Mouse (Mus musculus) bone marrow, adult 2 months (tissue): Measurements from ENCODE around the gene Prm3. TPM values are rescaled to one million over a fixed set of nuclear protein-coding genes. Genes with fewer than 3 reads are reported as not detected.
"Not testable (repeated sequence)": the region's sequence is repeated elsewhere in the genome, so short reads cannot be mapped to it uniquely, and the experiment has no call there.

ENCODE experiments used
- H3K27ac ChIP-seq: fragments of 200-500 bp; 2 replicates; pipeline ENCODE4 v1.5.1; 2012; ENCODE audit warnings: low read depth, mild to moderate bottlenecking, control low read depth, inconsistent platforms, low read length; ENCODE audit not compliant: control insufficient read depth, poor library complexity, insufficient read depth
- H3K4me1 ChIP-seq: fragments of 200-500 bp; 2 replicates; pipeline ENCODE4 v1.6.1; 2011; ENCODE audit warnings: low read length; ENCODE audit not compliant: control insufficient read depth, insufficient read depth
- H3K4me3 ChIP-seq: fragments of 200-500 bp; replicated peaks from 2 replicates; pipeline ENCODE3; 2011; ENCODE audit warnings: mild to moderate bottlenecking, low read depth, low read length, control low read depth; ENCODE audit not compliant: control insufficient read depth
- CTCF ChIP-seq: fragments of 200-500 bp; IDR thresholded peaks from 2 replicates; pipeline ENCODE4 v1.5.1; 2011; ENCODE audit warnings: low read length, control low read depth; ENCODE audit not compliant: control insufficient read depth, insufficient read depth
- POLR2A ChIP-seq: fragments of 200-500 bp; IDR thresholded peaks from 2 replicates; pipeline ENCODE4 v1.6.1; 2011; ENCODE audit warnings: low read depth, mild to moderate bottlenecking, control low read depth, low read length, borderline replicate concordance; ENCODE audit not compliant: control insufficient read depth
- WGBS: fragments of 180-500 bp; shearing (Covaris S2); methylation state at CpG from one replicate; pipeline ENCODE4 v1.1.7; 2018; 5-methylcytosine and 5-hydroxymethylcytosine counted together
- polyA plus RNA-seq: library from polyadenylated mRNA; stranded (reverse); fragments of >200 nt; gene quantifications from 2 replicates; pipeline ENCODE4 v1.2.4, GENCODE M21; 2011; ENCODE audit warnings: low replicate concordance; ENCODE audit not compliant: missing spikeins, insufficient read depth, insufficient read length

The Prm3 gene
- polyA plus RNA-seq, 1 experiment, result not detected

DNA sequence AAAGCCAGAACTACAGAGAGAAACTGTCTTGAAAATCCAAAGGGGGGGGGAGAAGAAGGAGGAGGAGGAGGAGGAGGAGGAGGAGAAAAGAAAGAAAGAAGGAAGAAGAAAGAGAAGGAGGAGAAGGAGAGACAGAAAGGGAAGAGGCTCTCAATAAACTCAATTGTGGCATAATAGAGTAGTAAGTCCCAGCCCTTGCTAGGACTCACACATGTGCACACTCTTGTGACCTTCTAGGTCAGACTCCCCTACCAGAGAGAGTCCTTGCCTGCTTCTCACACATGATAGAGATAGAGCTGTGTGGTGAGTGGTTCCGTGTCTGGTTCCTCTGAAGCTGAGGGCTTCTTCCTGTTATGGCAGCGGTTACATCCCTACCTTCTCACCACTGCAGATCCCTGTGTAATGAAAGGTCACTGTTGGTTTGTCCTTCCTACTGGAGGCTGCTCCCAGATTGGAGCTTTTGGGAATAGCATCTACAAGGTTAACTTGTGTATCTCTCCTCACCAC is 22.2 kb upstream of the Prm3 start, which contains the start of gene Gm11172:
Gene Gm11172 (plus strand): TSS at position 51 of the 507 bp plus-strand sequence.
- H3K4me3 ChIP-seq, result no peak within 1 kb of the TSS
- WGBS, result 29% methylated on average over 2 of the region's 2 CpGs
- peaks cover 4% of the 10 kb centered on the region; the same call in 1 of the 2 replicates for H3K4me1 ChIP-seq
- no peak for TF ChIP-seq CTCF
- no peak within 1 kb of the TSS for H3K27ac ChIP-seq

DNA sequence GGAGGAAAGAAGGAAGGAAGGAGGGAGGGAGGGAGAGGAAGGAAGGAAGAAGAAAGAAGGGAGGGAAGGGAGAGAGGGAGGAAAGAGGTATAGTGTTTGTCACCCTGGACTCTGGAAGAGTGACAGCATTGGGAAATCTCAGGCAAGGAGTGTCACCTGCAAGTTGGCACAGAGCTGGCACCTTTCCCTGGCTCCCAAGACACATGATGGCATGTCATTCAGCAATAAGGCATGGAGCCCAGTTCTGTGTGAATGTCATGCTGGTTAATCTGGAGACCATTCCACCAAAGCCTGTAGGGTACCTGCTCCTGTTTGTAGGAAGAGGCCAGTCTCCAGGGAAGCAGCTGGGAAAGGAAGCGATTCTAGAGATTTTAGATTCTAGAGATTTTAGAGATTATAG is 19.7 kb upstream of the Prm3 start:
- no peak for TF ChIP-seq CTCF
- no peak for TF ChIP-seq POLR2A
- no peak overlapping the region for H3K27ac ChIP-seq
- peaks cover 7% of the 10 kb centered on the region; the same call in 1 of the 2 replicates for H3K4me1 ChIP-seq
- 80% methylated on average over 1 of the region's 1 CpGs for WGBS
- H3K4me3 ChIP-seq, result no peak overlapping the region

DNA sequence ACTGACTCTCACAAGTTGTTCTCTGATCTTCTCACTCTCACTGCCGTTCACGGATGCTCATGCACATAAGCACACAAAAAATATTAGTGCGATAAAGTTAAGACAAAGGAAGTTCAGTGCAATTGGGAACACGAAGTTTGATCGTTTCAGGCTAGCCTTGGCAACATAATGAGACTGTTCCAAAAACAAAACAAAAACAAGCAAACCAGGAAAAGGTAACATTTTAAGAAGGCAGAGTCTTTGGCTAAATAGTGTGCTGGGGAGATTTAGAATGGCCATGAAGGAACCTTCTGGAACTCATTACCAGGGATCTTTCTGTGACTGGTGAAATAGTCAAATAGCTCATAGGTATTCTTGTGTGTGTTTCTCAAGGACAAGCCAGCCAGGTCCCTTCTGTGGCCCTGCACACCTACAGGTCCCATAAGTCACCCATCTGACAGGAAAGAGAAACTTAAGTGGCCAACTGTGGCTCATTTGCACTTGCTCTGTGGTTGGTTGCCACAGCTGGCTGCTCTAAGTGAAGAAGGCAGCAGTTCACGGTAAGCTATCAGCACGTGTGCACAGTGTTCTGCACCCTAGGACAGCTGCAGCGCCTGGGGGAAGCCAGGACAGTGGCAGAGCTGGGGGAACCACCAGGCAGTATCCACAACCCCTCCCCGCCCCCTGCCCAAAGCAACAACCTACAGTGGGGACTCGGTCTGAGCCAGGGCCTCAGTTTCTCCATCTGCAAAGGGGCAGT is 15.2 kb upstream of the Prm3 start, which contains the start of gene Prm1:
Gene Prm1 (minus strand): TSS at position 51 of the 739 bp plus-strand sequence.
- Histone ChIP-seq H3K4me3 (no peak within 1 kb of the TSS), H3K4me1 (peaks cover 3% of the 10 kb centered on the region; the same call in 1 of the 2 replicates), H3K27ac (no peak within 1 kb of the TSS)
- WGBS, result 58% methylated on average over 10 of the region's 10 CpGs
- TF ChIP-seq CTCF (no peak), POLR2A (no peak)

DNA sequence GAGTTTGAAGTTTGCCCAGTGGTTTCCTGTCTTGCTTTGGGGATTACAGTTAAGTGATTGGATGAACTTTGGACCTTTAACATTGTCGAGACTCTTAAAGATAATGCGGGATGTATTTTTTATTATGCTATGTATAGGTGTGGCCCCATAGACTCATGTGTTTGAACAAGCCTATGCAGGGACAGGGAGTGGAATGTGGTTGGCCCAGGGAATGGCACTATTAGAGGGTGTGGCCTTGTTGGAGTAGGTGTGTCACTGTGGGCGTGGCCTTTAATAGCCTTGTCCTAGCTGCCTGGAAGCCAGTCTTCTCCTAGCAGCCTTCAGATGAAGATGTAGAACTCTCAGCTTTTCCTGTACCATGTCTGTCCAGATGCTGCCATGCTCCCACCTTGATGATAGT is 11.7 kb upstream of the Prm3 start:
- 83% methylated on average over 3 of the region's 3 CpGs for WGBS
- not testable (repeated sequence) for H3K4me3 ChIP-seq, H3K27ac ChIP-seq, H3K4me1 ChIP-seq

DNA sequence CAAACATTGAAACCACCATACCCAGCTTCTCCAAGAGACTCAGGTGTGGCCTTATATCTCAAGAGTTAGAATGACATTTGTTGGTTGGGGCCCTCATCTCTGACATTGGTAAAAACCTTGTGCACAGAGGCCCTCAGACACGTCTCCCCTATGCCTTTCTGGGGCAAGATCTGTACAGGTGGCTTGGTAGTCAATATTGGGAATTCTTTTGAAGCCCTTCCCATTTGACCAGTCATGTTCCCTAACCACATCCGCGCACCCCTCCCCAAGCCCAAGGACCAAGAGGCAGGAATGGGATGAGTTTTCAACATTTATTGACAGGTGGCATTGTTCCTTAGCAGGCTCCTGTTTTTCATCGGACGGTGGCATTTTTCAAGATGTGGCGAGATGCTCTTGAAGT is 5.3 kb upstream of the Prm3 start, which contains the start of gene Prm2:
Gene Prm2 (minus strand): TSS at position 101 of the 400 bp plus-strand sequence.
- TF ChIP-seq CTCF, result no peak
- no peak for TF ChIP-seq POLR2A
- no peak within 1 kb of the TSS for H3K27ac ChIP-seq
- 86% methylated on average over 6 of the region's 6 CpGs for WGBS

DNA sequence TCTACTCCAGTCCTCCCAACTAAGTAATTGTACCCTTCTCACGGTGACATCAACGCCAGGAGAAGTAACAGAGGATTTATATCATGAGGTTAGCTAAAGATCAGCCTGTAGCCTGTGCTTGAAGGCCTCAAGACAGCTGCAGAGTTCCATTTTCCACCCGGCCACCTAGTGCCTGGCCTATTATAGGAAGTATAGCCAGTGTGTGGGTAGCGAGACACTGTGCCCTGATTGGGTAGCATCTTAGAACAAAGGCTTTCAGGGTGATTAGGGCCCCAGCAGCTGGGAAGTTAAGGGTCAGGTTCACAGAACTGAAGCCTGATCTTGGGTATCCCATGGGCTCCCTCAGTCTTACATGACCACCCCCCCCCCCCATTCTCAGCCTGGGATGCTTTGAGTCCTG is 1.8 kb downstream of the Prm3 start:
- peaks cover 3% of the 10 kb centered on the region; the same call in 1 of the 2 replicates for H3K4me1 ChIP-seq
- TF ChIP-seq CTCF (no peak), POLR2A (no peak)
- H3K4me3 ChIP-seq, result no peak overlapping the region
- 76% methylated on average over 4 of the region's 4 CpGs for WGBS
- no peak overlapping the region for H3K27ac ChIP-seq

More for the DNA sequence above, 5.3 kb upstream of the Prm3 start, which contains the start of gene Prm2:
- no peak within 1 kb of the TSS for H3K4me3 ChIP-seq
- H3K4me1 ChIP-seq, result no peaks in the 10 kb centered on the region

DNA sequence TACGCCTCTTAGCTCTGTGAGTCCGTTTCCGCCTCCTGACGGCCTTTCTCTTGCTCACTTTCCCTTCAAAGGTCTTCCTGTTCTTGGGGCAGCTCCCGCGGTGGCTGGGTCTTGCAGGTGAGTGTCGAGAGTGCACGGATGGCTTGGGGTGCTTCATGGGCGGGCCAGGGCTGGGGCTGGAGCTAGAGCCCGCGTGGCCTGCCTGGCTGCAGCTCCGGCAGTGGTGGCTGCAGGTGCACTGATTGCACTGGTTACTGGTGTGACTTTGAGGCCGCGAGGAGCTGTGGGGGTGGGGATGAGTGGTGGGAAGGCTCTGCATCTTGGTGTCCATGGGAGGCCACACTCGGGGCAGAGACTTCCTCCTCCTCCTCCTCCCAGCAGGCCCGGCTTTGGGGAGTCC is 2.4 kb downstream of the Prm3 start, which contains the start of gene Tnp2:
Gene Tnp2 (minus strand): TSS at position 390 of the 400 bp plus-strand sequence.
- no peak within 1 kb of the TSS for H3K4me3 ChIP-seq
- WGBS, result 56% methylated on average over 16 of the region's 16 CpGs
- peaks cover 3% of the 10 kb centered on the region; the same call in 1 of the 2 replicates for H3K4me1 ChIP-seq
- TF ChIP-seq POLR2A (no peak), CTCF (no peak)
- H3K27ac ChIP-seq, result no peak within 1 kb of the TSS

DNA sequence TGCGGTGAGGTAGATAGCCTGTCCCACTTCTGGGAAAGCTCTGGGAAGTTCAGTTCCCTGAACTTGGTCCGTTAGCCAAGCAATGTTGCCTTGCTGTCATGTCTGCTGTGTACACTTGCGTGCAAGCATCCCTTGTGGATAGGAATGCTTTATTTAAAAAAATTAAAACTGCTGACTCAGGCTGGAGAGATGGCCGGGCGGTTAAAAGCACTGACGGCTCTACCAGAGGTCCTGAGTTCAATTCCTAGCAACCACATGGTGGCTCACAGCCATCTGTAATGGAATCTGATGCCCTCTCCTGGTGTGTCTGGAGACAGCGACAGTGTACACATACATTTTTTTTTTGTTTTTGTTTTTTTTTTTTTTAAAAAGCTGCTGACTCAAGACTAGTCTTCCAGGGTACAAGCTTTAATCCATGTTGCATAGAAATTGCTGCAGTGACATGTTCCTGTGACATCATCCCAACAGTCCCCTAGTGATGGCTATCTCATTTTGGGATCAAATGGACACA is 3.1 kb downstream of the Prm3 start:
- no peak overlapping the region for H3K27ac ChIP-seq
- 72% methylated on average over 7 of the region's 7 CpGs for WGBS
- no peak overlapping the region for H3K4me3 ChIP-seq
- no peak for TF ChIP-seq POLR2A
- TF ChIP-seq CTCF, result no peak
- peaks cover 5% of the 10 kb centered on the region for H3K4me1 ChIP-seq
